Mouse (Mus musculus): Measurements from ENCODE around the gene Sox5.

- TF ChIP-seq POLR2A (IDR thresholded peaks at IDR 0.05; ENCODE audit: low read depth, low read length) (no peak), CTCF (IDR thresholded peaks at IDR 0.05; ENCODE audit: extremely low read depth, insufficient read depth, insufficient read length, insufficient replicate concordance) (no peak)
Observed at GRCm38 (mm10) chr6:144298641-144299502, 482.9 kb downstream of the Sox5 start.

All from spleen, adult 2 months (tissue).